Mouse (Mus musculus) heart, postnatal 0 days (tissue): ENCODE measurements around the gene Mcm8.

ENCODE experiments used
- CTCF ChIP-seq: IDR thresholded peaks from 2 replicates; pipeline ENCODE4 v1.5.1; 2016; ENCODE audit warnings: antibody characterized with exemption, control low read depth, low read depth
- EP300 ChIP-seq: IDR thresholded peaks from 2 replicates; pipeline ENCODE4 v1.6.1; 2016; ENCODE audit warnings: antibody characterized with exemption, low read depth

DNA sequence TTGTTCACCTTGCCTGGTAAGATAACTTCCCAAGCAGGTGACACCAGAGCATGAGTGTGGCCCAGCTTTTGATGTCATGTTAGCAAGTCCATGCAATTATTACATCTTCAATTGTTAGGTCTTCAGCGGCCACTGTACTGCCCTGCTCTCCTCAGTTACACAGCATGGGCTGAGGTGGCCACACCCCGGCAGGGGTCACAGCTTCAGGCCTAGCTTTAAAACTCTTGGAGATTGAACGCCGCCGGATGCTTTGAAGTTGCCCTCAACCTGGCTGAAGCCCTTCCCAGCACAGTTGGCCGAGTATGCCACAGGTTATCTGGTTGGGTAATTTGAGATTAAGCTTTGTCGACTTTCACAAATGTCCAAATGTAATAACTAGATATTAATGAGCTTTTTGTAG is 31.6 kb downstream of the Mcm8 start:
- TF ChIP-seq CTCF, result no peak
- TF ChIP-seq EP300, result no peak
